14 mouse cellular contexts compared by ENCODE assay signal in the genomic region with DNA sequence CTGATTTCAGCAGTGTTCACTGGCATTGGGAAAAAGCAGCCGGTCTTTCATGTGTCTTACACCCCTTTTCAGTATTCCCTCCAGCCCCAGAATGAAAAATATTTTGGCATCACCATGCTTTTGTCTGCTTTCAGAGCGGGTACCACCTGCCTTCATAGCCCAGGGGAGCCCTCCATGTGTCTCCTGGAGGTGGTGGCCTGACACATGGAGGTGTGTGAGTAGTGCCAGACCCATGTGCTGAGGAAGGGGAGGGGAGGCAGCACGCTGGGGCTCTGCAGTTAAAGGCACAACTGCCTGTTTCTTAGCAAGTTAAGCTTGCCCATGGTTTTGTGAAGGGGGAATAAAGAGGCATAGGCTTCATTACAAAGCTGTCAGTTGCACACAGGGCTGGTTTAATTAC.
DNase-seq lines count a peak whose midpoint lies in the region; ATAC-seq lines count a peak whose summit lies in the region.
"Had no signal": no experiment of that assay in that cellular context is flagged by ENCODE, and none has a peak within 500 bp of the region (broad histone marks: within the 10 kb centered on the region; RNA-seq: fewer than 3 reads in every experiment).

No protein-coding gene starts in this region.

- no peak for DNase-seq in forebrain, embryonic 10.5 days (ENCODE audit: extremely low spot score, low spot score)
- DNase-seq in urinary bladder, postnatal 4 days (ENCODE audit: low spot score in 2 of 2), result no peak
- DNase-seq in right cerebral cortex, postnatal 25 days, result no peak
- DNase-seq: adrenal gland, postnatal 25 days; cerebellum, adult 11 months; heart, postnatal 4 days; kidney, adult 9 months had no signal

- no peaks in the 10 kb centered on the region for H3K27me3 ChIP-seq in hindbrain, embryonic 15.5 days
- H3K27me3 ChIP-seq in hindbrain, embryonic 12.5 days, result 0 out of 2 replicates have a peak, but pooled peaks cover 4% of the 10 kb centered on the region
- peaks cover 5% of the 10 kb centered on the region; the same call in 1 of the 2 replicates for H3K27me3 ChIP-seq in forebrain, embryonic 10.5 days (ENCODE audit: poor library complexity, severe bottlenecking)
- no peaks in the 10 kb centered on the region for H3K27me3 ChIP-seq in forebrain, embryonic 15.5 days
- H3K27me3 ChIP-seq in midbrain, embryonic 16.5 days (ENCODE audit: control insufficient read depth, insufficient read depth, low read depth, low read length), result no peaks in the 10 kb centered on the region

- no peak overlapping the region for H3K9ac ChIP-seq in hindbrain, embryonic 15.5 days
- no peak overlapping the region for H3K9ac ChIP-seq in hindbrain, embryonic 12.5 days
- H3K9ac ChIP-seq in forebrain, embryonic 15.5 days (replicated peaks), result no peak overlapping the region
- H3K9ac ChIP-seq in midbrain, embryonic 16.5 days (ENCODE audit: low read depth, low read length), result no peak overlapping the region
- H3K9ac ChIP-seq: liver, embryonic 14.5 days; midbrain, embryonic 12.5 days had no signal

- H3K27ac ChIP-seq in hindbrain, embryonic 15.5 days (replicated peaks), result peak overlapping the region; percentile 45; the same call in 1 of the 2 replicates
- no peak overlapping the region; the same call in 1 of the 2 replicates for H3K27ac ChIP-seq in hindbrain, embryonic 12.5 days
- H3K27ac ChIP-seq in forebrain, embryonic 10.5 days, result peak overlapping the region; percentile 73; the same call in 1 of the 2 replicates
- H3K27ac ChIP-seq in forebrain, embryonic 15.5 days (replicated peaks), result peak overlapping the region; percentile 71
- peak overlapping the region; percentile 62 for H3K27ac ChIP-seq in midbrain, embryonic 16.5 days (ENCODE audit: low read length)
- H3K27ac ChIP-seq: liver, embryonic 14.5 days; midbrain, embryonic 12.5 days had no signal

- ATAC-seq in hindbrain, embryonic 15.5 days (ENCODE audit: low FRiP score, low read depth), result peak; percentile 65; the same call in 1 of the 2 replicates
- ATAC-seq in hindbrain, embryonic 12.5 days (ENCODE audit: low FRiP score), result no peak
- ATAC-seq in forebrain, embryonic 15.5 days (replicated peaks), result peak; percentile 87
- no peak for ATAC-seq in midbrain, embryonic 16.5 days
- ATAC-seq: CD4-positive, CD25-positive, alpha-beta regulatory T cell, adult 4 months had no signal

- no peaks in the 10 kb centered on the region for H3K9me3 ChIP-seq in hindbrain, embryonic 15.5 days
- no peaks in the 10 kb centered on the region for H3K9me3 ChIP-seq in hindbrain, embryonic 12.5 days (replicated peaks)
- no peaks in the 10 kb centered on the region for H3K9me3 ChIP-seq in forebrain, embryonic 10.5 days
- no peaks in the 10 kb centered on the region for H3K9me3 ChIP-seq in forebrain, embryonic 15.5 days
- H3K9me3 ChIP-seq in midbrain, embryonic 16.5 days (replicated peaks; ENCODE audit: control insufficient read depth, low read length, poor library complexity, severe bottlenecking), result no peaks in the 10 kb centered on the region
- H3K9me3 ChIP-seq: midbrain, embryonic 12.5 days had no signal

- H3K4me2 ChIP-seq in hindbrain, embryonic 15.5 days, result no peak overlapping the region
- H3K4me2 ChIP-seq in hindbrain, embryonic 12.5 days (replicated peaks), result no peak overlapping the region
- H3K4me2 ChIP-seq in forebrain, embryonic 15.5 days (replicated peaks), result no peak overlapping the region
- H3K4me2 ChIP-seq in midbrain, embryonic 16.5 days (ENCODE audit: low read length), result no peak overlapping the region
- H3K4me2 ChIP-seq: midbrain, embryonic 12.5 days had no signal

- H3K4me3 ChIP-seq in hindbrain, embryonic 15.5 days, result no peak overlapping the region
- no peak overlapping the region for H3K4me3 ChIP-seq in hindbrain, embryonic 12.5 days
- H3K4me3 ChIP-seq in forebrain, embryonic 10.5 days, result no peak overlapping the region
- H3K4me3 ChIP-seq in forebrain, embryonic 15.5 days, result no peak overlapping the region
- no peak overlapping the region for H3K4me3 ChIP-seq in midbrain, embryonic 16.5 days (ENCODE audit: low read depth, low read length)
- H3K4me3 ChIP-seq: midbrain, embryonic 12.5 days had no signal

- peaks cover 32% of the 10 kb centered on the region for H3K4me1 ChIP-seq in hindbrain, embryonic 15.5 days (replicated peaks)
- H3K4me1 ChIP-seq in hindbrain, embryonic 12.5 days, result peaks cover 20% of the 10 kb centered on the region
- H3K4me1 ChIP-seq in forebrain, embryonic 10.5 days, result peaks cover 50% of the 10 kb centered on the region
- H3K4me1 ChIP-seq in forebrain, embryonic 15.5 days, result peaks cover 51% of the 10 kb centered on the region
- H3K4me1 ChIP-seq in midbrain, embryonic 16.5 days (ENCODE audit: control insufficient read depth, insufficient read depth, low read length), result peaks cover 9% of the 10 kb centered on the region; the same call in 1 of the 2 replicates

- H3K36me3 ChIP-seq in hindbrain, embryonic 15.5 days, result no peaks in the 10 kb centered on the region
- no peaks in the 10 kb centered on the region for H3K36me3 ChIP-seq in hindbrain, embryonic 12.5 days
- no peaks in the 10 kb centered on the region for H3K36me3 ChIP-seq in forebrain, embryonic 10.5 days (replicated peaks)
- H3K36me3 ChIP-seq in forebrain, embryonic 15.5 days, result no peaks in the 10 kb centered on the region
- H3K36me3 ChIP-seq in midbrain, embryonic 16.5 days (ENCODE audit: control insufficient read depth, insufficient read depth, low read length), result no peaks in the 10 kb centered on the region
- H3K36me3 ChIP-seq: midbrain, embryonic 12.5 days had no signal

- WGBS in hindbrain, embryonic 15.5 days, result 34% methylated on average over 3 of the region's 3 CpGs
- 49% methylated on average over 3 of the region's 3 CpGs for WGBS in hindbrain, embryonic 12.5 days
- WGBS in forebrain, embryonic 10.5 days, result 75% methylated on average over 3 of the region's 3 CpGs
- WGBS in forebrain, embryonic 15.5 days, result 13% methylated on average over 3 of the region's 3 CpGs
- 46% methylated on average over 3 of the region's 3 CpGs for WGBS in midbrain, embryonic 16.5 days

Comparison
In these comparisons a context has a peak if more than half of its experiments do, and no peak if none do; other contexts are left out.
1. ATAC-seq: peak in hindbrain, embryonic 15.5 days (single experiment) and forebrain, embryonic 15.5 days (single experiment); none in hindbrain, embryonic 12.5 days (single experiment) and midbrain, embryonic 16.5 days (single experiment).